Mouse (Mus musculus) ES-E14 (cell line): ENCODE data around the gene Gm4565. TPM values are rescaled to one million over a fixed set of nuclear protein-coding genes. Genes with fewer than 3 reads are reported as not detected.
"Not testable (repeated sequence)": the region's sequence is repeated elsewhere in the genome, so short reads cannot be mapped to it uniquely, and the experiment has no call there.

Experiments
- DNase-seq: peaks from one replicate; pipeline ENCODE4 v3.0.0-alpha.2; 2013; ENCODE audit warnings: low read depth, low spot score
- H3K27ac ChIP-seq: 2 replicates; pipeline ENCODE4 v1.5.1; 2012; ENCODE audit warnings: low read depth, mild to moderate bottlenecking, low read length, moderate library complexity, mixed read lengths; ENCODE audit not compliant: poor library complexity, insufficient read depth, severe bottlenecking
- H3K36me3 ChIP-seq: 2 replicates; pipeline ENCODE4 v1.6.1; 2012; ENCODE audit warnings: mild to moderate bottlenecking, low read length, moderate library complexity, mixed read lengths; ENCODE audit not compliant: control insufficient read depth, poor library complexity, insufficient read depth, severe bottlenecking
- H3K4me1 ChIP-seq, 2 experiments: fragments of 150-350 bp in 1 of 2; sonication (generic) in 1 of 2; 2 replicates each; pipeline ENCODE4 v1.6.1; 2012; ENCODE audit warnings: low read length in 2 of 2, mild to moderate bottlenecking in 1 of 2, mixed read lengths in 1 of 2; ENCODE audit not compliant: control insufficient read depth in 2 of 2, insufficient read depth in 2 of 2, poor library complexity in 1 of 2
- H3K4me3 ChIP-seq, 2 experiments: fragments of 150-350 bp in 1 of 2; sonication (generic) in 1 of 2; 2 replicates each; pipeline ENCODE4 v1.5.1; 2012; ENCODE audit warnings: low read length in 2 of 2, low read depth in 1 of 2, mild to moderate bottlenecking in 1 of 2, mixed read lengths in 1 of 2; ENCODE audit not compliant: insufficient read depth in 1 of 2, poor library complexity in 1 of 2, severe bottlenecking in 1 of 2
- H3K9ac ChIP-seq: 2 replicates; pipeline ENCODE4 v1.6.1; 2012; ENCODE audit warnings: low read depth, mild to moderate bottlenecking, low read length, mixed read lengths; ENCODE audit not compliant: poor library complexity, insufficient read depth, severe bottlenecking
- H3K9me3 ChIP-seq: fragments of 150-350 bp; sonication (generic); 2 replicates; pipeline ENCODE4 v1.6.1; 2012; ENCODE audit warnings: low read depth, mild to moderate bottlenecking, low read length; ENCODE audit not compliant: control insufficient read depth, insufficient read depth
- in situ Hi-C, 2 experiments: fragments of 600-800 bp; cut with MboI; formaldehyde crosslinking; loops; one replicate each; pipeline ENCODE4 v1.15.1; 2025; ENCODE audit warnings: low sequenced_read_pairs in 2 of 2, inconsistent platforms in 1 of 2; ENCODE audit not compliant: unreplicated experiment in 2 of 2
- total RNA-seq: library from RNA; depleted of rRNA; stranded (reverse); fragments of 300-350 nt; gene quantifications from 2 replicates; pipeline ENCODE4 v1.2.3, GENCODE M21; 2012; rRNA removed

The Gm4565 gene
- not detected in 2 replicates for total RNA-seq

DNA sequence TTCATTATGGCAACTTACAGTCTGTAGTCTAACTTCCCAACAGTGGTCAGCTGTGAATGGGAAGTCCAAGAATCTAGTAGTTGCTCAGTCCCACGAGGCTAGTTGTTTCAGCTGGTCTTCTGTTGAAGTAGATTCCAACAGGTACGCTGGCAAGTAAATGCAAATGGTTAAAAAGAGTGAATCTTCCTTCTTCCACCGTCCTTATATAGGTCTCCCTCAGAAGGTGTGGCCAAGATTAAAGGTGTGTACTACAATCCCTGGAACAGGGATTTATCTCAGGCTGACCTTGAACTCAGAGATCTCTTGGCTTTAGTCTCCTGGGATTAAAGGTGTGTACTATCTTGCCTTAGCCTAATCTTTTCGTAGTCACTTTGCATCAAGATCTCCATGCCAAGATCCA is at the start of gene Gm4565:
Gene Gm4565, minus strand, starts transcription at position 101 of the 400 bp plus-strand sequence.
- H3K4me3 ChIP-seq, H3K4me1 ChIP-seq, in situ Hi-C loops, H3K27ac ChIP-seq, H3K36me3 ChIP-seq, H3K9me3 ChIP-seq, H3K9ac ChIP-seq, DNase-seq: not testable (repeated sequence)

DNA sequence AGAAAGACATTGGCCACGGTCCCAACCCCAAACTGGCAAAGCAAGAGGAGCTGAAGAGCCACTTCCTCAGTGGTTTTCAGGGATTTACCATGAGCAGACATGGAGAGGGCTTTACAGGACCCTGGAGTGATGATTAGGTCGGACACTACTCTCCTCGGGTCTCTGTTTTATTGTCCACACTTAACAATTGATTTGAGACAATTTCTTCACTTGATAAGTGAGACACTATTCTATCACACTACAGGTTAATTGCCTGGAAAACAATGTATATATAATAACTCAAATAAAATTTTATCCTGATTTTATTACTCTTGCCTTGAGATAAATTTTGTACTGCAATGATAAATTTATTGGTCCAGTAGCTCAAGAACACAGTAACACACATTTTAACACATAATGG is 22.7 kb downstream of the Gm4565 start, which contains the start of gene Gm4201:
Gene Gm4201, minus strand, starts transcription at position 101 of the 400 bp plus-strand sequence.
- H3K9ac ChIP-seq, H3K36me3 ChIP-seq, DNase-seq, H3K4me1 ChIP-seq, H3K27ac ChIP-seq, H3K4me3 ChIP-seq, in situ Hi-C loops, H3K9me3 ChIP-seq: not testable (repeated sequence)

DNA sequence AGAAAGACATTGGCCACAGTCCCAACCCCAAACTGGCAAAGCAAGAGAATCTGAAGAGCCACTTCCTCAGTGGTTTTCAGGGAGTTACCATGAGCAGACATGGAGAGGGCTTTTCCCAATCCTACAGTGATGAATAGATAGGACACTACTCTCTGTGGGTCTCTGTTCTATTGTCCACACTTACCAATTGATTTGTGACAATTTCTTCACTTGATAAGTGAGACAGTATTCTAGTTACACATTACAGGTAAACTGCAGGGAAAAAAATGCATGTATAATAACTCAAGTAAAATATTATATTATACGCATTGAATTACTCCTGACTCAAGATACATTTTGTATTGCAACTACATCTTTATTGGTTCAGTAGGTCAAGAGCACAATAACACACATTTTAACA is 53.1 kb downstream of the Gm4565 start, which contains the start of gene Gm8677:
Gene Gm8677, minus strand, starts transcription at position 101 of the 400 bp plus-strand sequence.
- H3K9ac ChIP-seq, H3K4me3 ChIP-seq, in situ Hi-C loops, DNase-seq, H3K4me1 ChIP-seq, H3K36me3 ChIP-seq, H3K27ac ChIP-seq, H3K9me3 ChIP-seq: not testable (repeated sequence)

Other genes with a start within 250 kb of the Gm4565 start
- not detected in 2 replicates for gene Gm8660, start 217.1 kb downstream of the Gm4565 start, total RNA-seq
- not detected in 2 replicates for gene Vmn1r148, start 174.5 kb downstream of the Gm4565 start, total RNA-seq
- gene Vmn1r149, start 149.9 kb downstream of the Gm4565 start, total RNA-seq = not detected in 2 replicates
- not detected in 2 replicates for gene Gm10665, start 124.1 kb downstream of the Gm4565 start, total RNA-seq
- gene Vmn1r151, start 88.4 kb downstream of the Gm4565 start, total RNA-seq = not detected in 2 replicates
- gene Vmn1r152, start 65.2 kb downstream of the Gm4565 start, total RNA-seq = not detected in 2 replicates
- gene Gm8677, start 53.2 kb downstream of the Gm4565 start, total RNA-seq = not detected in 2 replicates
- not detected in 2 replicates for gene Gm4201, start 22.8 kb downstream of the Gm4565 start, total RNA-seq
- gene Vmn1r155, start 69.9 kb upstream of the Gm4565 start, total RNA-seq = not detected in 2 replicates
- gene Gm8693, start 104.2 kb upstream of the Gm4565 start, total RNA-seq = not detected in 2 replicates
- gene Gm4567, start 131.6 kb upstream of the Gm4565 start, total RNA-seq = not detected in 2 replicates
- not detected in 2 replicates for gene Vmn1r157, start 173.6 kb upstream of the Gm4565 start, total RNA-seq
- not detected in 2 replicates for gene Vmn1r158, start 202.7 kb upstream of the Gm4565 start, total RNA-seq